Mouse (Mus musculus) CD4-positive, CD25-positive, alpha-beta regulatory T cell, adult 2 months (primary cell): ENCODE results near the gene Gm20716.
"Not testable (repeated sequence)": the region's sequence is repeated elsewhere in the genome, so short reads cannot be mapped to it uniquely, and the experiment has no call there.

Experiments
- DNase-seq: peaks from one replicate; pipeline ENCODE4 v3.0.0-alpha.2; 2012; ENCODE audit warnings: low read depth, low spot score

Gm20716 gene

GRCm38 (mm10) chr2:168166750-168167460 is 63.3 kb downstream of the Gm20716 start:
- DNase-seq = no peak

DNA sequence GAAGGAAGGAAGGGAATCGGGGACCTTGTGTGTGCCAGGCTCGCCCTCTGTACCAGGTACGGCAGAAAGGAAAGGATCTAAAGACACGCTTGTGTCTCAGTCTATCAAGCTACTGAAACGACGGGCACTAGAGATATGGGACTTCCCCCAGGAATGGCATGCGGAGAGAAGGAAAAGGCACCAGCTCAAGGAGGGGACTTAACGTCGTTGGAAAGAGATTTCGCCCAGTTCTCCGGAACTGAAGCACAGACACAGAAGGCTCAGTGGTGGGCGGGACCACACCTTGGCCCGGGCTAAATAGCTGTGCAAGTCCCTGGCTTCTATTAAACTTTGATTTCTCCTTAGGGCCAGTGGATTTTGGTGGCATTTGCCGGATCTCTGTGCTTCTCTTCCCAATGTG is 68.2 kb downstream of the Gm20716 start:
- peak; percentile 31 for DNase-seq

GRCm38 (mm10) chr2:168161514-168161971 is 68.6 kb downstream of the Gm20716 start:
- no peak for DNase-seq

- DNase-seq = no peak
Observed at GRCm38 (mm10) chr2:168160370-168160930, 69.7 kb downstream of the Gm20716 start.

- DNase-seq = peak; percentile 68
Observed at GRCm38 (mm10) chr2:168158911-168159711, 71.1 kb downstream of the Gm20716 start.

DNA sequence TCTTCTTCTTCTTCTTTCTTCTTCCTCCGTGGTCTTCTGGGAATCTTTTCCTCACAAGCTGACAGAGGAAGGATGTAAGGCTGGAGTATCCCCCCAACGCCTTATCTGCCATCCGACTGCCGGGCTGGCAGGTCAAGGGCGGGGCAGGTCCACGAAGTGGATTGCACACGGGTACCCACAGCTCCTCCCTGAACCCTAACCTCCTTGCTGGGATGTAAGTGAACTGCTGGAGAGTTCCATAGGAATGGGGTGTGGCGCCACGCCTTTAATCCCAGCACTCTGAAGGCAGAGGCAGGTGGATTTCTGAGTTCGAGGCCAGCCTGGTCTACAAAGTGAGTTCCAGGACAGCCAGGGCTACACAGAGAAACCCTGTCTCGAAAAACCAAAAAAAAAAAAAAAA is 72.2 kb downstream of the Gm20716 start:
- DNase-seq = not testable (repeated sequence)

GRCm38 (mm10) chr2:168156361-168156760 is 73.8 kb downstream of the Gm20716 start:
- DNase-seq = no peak

DNA sequence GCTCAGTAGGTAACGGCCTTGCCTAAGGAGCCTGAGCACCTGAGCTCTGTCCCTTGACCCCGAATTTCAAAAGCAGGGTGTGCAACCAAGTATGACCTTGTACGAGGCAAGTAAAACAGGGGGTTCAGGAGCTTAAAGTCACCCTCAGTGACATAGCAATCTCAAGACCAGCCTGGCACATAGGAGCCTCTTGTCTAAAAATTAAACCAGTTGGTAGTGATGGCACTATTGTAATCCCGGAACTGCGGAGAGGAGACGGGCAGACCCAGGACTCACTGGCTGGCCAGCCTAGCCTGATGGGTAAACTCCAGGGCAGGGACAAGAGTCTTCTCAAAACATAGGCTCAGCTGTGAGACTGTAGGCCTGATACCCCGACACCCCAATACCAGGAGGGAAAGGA is 74.5 kb downstream of the Gm20716 start:
- no peak for DNase-seq

DNA sequence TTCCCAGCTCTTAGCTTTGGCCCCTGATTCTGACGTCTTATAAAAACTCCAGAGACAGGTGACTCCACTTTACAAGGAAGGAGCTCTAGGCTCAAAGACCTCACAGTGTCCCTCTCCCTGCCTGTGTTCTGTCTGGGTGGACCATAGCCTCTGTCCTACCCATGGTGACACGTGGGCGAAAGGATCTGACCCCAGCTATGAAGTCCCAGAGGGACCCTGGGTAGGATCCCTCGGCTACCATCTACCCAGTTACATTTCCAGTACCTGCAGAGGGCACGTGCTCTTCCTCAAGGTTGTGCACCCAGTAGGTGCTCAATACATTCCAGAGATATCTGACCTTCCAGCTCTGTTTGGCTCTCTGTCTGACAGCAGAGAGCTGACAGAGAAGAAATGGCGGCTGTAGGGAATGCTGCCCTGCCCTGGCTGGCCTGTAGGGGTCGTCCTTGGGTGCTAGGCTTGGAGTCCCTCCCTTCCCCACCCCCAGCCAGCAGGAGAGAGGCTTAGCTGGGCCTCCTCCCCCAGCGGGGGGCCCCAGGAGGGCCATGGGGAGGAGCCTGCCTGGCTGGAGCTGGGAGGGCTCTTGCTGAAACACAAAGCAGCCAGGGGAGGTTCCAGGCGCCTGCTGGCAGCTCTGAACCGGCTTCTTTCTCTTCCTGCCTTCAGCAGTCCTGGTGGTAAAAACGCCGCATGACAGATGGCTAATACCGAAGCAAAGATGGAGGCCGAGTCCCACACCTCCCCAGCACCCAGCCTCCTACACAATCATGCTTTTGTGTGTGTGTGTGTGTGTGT is 75.9 kb downstream of the Gm20716 start:
- peak; percentile 92 for DNase-seq

GRCm38 (mm10) chr2:168149241-168149640 is 80.9 kb downstream of the Gm20716 start:
- DNase-seq = no peak

DNA sequence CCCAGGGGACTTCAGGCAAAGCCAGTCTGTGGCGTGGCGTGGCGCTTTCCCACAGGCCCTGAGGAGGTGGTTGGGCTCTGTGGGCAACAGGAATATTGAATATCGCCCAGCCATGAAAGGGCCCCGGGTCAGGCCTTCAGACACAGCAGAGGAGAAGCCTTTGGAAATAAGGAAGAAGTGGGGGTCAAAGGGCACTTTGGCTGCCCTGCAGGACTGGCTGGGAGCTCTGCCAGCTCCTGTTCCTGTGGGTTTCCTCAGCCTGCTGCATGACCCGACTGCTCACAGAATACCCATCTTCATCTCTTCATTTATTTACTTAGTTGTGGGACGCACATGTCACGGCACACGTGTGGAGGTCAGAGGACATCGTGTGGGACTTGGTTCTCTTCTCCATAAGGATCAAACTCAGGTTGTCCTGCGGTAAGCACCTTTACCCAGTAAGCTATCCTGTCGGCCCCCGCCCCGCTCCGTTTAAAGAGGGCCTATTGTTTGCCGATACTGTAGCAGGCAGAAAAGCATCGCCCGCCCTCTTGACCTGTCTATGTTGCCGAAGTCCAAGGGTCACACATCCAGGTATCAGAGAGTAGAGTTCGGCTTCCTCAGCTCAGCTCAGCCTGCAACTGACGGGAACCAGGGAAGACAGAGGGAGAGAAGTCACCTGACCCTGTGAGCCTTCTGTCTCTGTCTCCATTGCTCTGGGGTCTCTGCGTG is 82.3 kb downstream of the Gm20716 start:
- no peak for DNase-seq

GRCm38 (mm10) chr2:168145437-168145836 is 84.7 kb downstream of the Gm20716 start:
- no peak for DNase-seq

GRCm38 (mm10) chr2:168143794-168144193 is 86.4 kb downstream of the Gm20716 start:
- DNase-seq = no peak

DNA sequence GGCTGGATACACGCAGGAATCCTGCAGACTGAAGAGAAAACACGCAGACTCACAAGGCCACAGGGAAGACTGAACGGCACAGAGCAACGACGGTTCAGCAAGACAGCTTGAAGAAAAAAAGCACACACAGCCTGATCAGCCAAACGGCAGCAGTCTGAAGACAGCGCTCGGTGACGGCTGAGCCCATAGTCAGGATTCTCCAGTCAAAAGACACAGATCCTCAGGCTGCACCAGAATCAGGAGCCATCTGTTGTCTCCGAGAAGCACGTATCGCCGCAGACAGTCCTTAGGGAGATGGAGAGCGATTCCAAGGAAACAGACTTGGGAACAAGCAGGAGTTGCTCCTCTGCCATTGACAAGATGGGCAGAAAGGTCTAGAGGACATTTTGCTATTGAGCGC is 93.0 kb downstream of the Gm20716 start:
- DNase-seq = no peak
